Mouse (Mus musculus): ENCODE measurements around the gene Arid5b. TPM values are rescaled to one million over a fixed set of nuclear protein-coding genes. Genes with fewer than 3 reads are reported as not detected.

The Arid5b gene
- polyA plus RNA-seq, 1 experiment from 2014 or later: 44.2 TPM

- no peak for ATAC-seq (ENCODE audit: low FRiP score, low read depth)
- Histone ChIP-seq H3K36me3 (peaks cover 42% of the 10 kb centered on the region), H3K4me1 (0 out of 2 replicates have a peak, but pooled peaks cover 4% of the 10 kb centered on the region), H3K4me2 (replicated peaks) (no peak overlapping the region), H3K27me3 (no peaks in the 10 kb centered on the region), H3K9ac (no peak overlapping the region), H3K9me3 (no peaks in the 10 kb centered on the region), H3K4me3 (no peak overlapping the region), H3K27ac (no peak overlapping the region)
- 86% methylated on average over 9 of the region's 9 CpGs for WGBS
Observed at GRCm38 (mm10) chr10:68263296-68263968, 15.1 kb downstream of the Arid5b start.

DNA sequence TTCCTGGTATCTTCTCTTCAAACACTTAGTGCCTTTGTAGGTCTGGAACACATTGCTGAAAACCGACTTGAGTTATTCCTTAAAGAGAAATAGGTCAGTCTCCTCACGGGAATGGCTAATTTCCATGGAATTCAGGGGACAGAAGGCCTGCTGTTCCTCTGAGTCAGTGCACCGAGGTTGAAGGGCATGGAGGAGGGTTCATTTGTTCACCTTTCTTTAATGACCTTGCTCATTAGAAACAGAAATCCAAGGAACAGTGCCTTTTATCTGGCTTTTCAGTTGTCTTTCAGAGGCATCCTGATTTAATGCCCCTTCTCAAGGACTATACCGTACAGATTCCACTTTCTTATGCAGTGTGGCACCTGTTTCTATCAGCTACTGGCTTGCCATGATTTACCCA lies 18.9 kb downstream of the Arid5b start:
- no peak for ATAC-seq (ENCODE audit: low FRiP score, low read depth)
- H3K9me3 ChIP-seq: no peaks in the 10 kb centered on the region
- no peak overlapping the region for H3K4me2 ChIP-seq (replicated peaks)
- no peak overlapping the region for H3K4me3 ChIP-seq
- peaks cover 38% of the 10 kb centered on the region for H3K36me3 ChIP-seq
- WGBS: 30% methylated on average over 4 of the region's 4 CpGs
- H3K27me3 ChIP-seq: no peaks in the 10 kb centered on the region
- H3K27ac ChIP-seq: no peak overlapping the region
- H3K9ac ChIP-seq: no peak overlapping the region
- 0 out of 2 replicates have a peak, but pooled peaks cover 4% of the 10 kb centered on the region for H3K4me1 ChIP-seq

DNA sequence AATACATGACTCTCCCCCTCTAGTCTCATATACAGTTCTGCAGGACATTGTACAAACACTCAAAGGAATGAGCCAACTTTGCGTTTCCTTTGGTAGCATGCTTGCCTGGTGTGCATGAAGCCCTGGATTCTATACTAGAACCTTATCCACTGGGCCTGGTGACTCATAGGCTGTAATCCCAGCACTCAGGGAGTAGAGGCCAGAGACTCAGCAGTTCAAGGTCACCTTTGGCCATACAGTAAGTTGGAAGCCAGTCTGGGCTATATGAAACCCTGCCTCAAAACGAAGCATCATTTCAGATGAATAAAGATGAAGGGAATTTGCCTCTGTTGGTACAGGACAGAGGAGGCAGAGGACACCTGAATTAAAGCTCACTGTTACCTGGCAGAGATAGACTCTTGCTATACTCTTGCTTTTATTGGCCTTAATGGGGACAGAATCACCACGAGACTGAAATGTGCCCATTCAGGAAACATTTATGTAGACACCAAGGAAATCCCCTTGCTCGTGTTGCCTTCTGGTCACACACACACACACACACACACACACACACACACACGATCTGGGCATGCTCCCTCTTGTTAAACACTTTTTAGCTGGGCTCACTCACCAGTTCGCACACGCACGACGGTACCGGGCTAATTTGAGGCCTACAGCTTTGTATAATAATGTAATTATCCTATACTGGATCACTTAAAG lies 21.0 kb downstream of the Arid5b start:
- Histone ChIP-seq H3K36me3 (peaks cover 28% of the 10 kb centered on the region), H3K4me2 (replicated peaks) (no peak overlapping the region), H3K4me1 (peaks cover 4% of the 10 kb centered on the region; the same call in 1 of the 2 replicates), H3K9me3 (no peaks in the 10 kb centered on the region), H3K9ac (no peak overlapping the region), H3K27ac (no peak overlapping the region), H3K27me3 (no peaks in the 10 kb centered on the region), H3K4me3 (no peak overlapping the region)
- no peak for ATAC-seq (ENCODE audit: low FRiP score, low read depth)
- 82% methylated on average over 10 of the region's 10 CpGs for whole genome bisulfite sequencing

DNA sequence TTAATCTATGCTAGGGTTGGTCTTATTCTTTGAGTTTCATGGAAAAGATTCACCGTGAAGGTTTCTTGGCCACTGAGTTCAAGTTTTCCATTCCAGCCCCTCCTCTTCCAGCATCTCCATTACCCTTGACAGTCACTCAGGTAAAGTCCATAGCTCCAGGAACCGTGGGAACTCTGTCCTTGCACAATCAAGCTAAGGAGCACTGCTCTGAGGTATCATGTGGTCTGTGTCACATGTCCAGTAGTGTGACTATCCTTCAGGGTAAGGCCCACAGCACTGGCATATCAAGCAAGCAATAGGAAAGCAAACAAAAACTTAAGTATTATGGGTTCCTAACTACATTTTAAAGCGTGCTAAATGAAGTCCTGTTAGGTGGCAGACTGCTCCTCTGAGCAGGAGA lies 22.4 kb downstream of the Arid5b start:
- ATAC-seq (ENCODE audit: low FRiP score, low read depth): no peak
- Histone ChIP-seq H3K4me3 (no peak overlapping the region), H3K27me3 (no peaks in the 10 kb centered on the region), H3K9ac (no peak overlapping the region), H3K4me2 (replicated peaks) (no peak overlapping the region), H3K9me3 (no peaks in the 10 kb centered on the region), H3K27ac (no peak overlapping the region), H3K4me1 (no peaks in the 10 kb centered on the region; the same call in 1 of the 2 replicates), H3K36me3 (peaks cover 32% of the 10 kb centered on the region)
- WGBS: 85% methylated on average over 3 of the region's 3 CpGs

GRCm38 (mm10) chr10:68253452-68254117 lies 25.0 kb downstream of the Arid5b start:
- peaks cover 8% of the 10 kb centered on the region for H3K4me1 ChIP-seq
- H3K27me3 ChIP-seq: no peaks in the 10 kb centered on the region
- H3K27ac ChIP-seq: no peak overlapping the region
- no peak overlapping the region for H3K4me3 ChIP-seq
- peaks cover 17% of the 10 kb centered on the region for H3K36me3 ChIP-seq
- no peak overlapping the region for H3K4me2 ChIP-seq (replicated peaks)
- 68% methylated on average over 7 of the region's 7 CpGs for WGBS
- no peaks in the 10 kb centered on the region for H3K9me3 ChIP-seq
- no peak for ATAC-seq (ENCODE audit: low FRiP score, low read depth)
- no peak overlapping the region for H3K9ac ChIP-seq

- no peak overlapping the region for H3K9ac ChIP-seq
- peaks cover 14% of the 10 kb centered on the region for H3K36me3 ChIP-seq
- H3K27ac ChIP-seq: no peak overlapping the region
- no peak for ATAC-seq (ENCODE audit: low FRiP score, low read depth)
- no peaks in the 10 kb centered on the region for H3K9me3 ChIP-seq
- WGBS: 90% methylated on average over 4 of the region's 4 CpGs
- no peak overlapping the region for H3K4me2 ChIP-seq (replicated peaks)
- H3K4me3 ChIP-seq: no peak overlapping the region
- no peaks in the 10 kb centered on the region for H3K27me3 ChIP-seq
- H3K4me1 ChIP-seq: peaks cover 18% of the 10 kb centered on the region
Observed at GRCm38 (mm10) chr10:68252650-68253049, 25.9 kb downstream of the Arid5b start.

GRCm38 (mm10) chr10:68249355-68249782 lies 29.2 kb downstream of the Arid5b start:
- Histone ChIP-seq H3K27me3 (no peaks in the 10 kb centered on the region), H3K4me2 (replicated peaks) (no peak overlapping the region), H3K9ac (no peak overlapping the region), H3K4me3 (no peak overlapping the region), H3K27ac (no peak overlapping the region), H3K36me3 (peaks cover 9% of the 10 kb centered on the region), H3K4me1 (peaks cover 27% of the 10 kb centered on the region), H3K9me3 (no peaks in the 10 kb centered on the region)
- no peak for ATAC-seq (ENCODE audit: low FRiP score, low read depth)
- 80% methylated on average over 6 of the region's 6 CpGs for WGBS

GRCm38 (mm10) chr10:68248281-68249015 lies 30.1 kb downstream of the Arid5b start:
- Histone ChIP-seq H3K27me3 (no peaks in the 10 kb centered on the region), H3K4me2 (replicated peaks) (no peak overlapping the region), H3K27ac (no peak overlapping the region), H3K4me1 (peaks cover 27% of the 10 kb centered on the region), H3K9ac (no peak overlapping the region), H3K36me3 (peaks cover 9% of the 10 kb centered on the region), H3K4me3 (no peak overlapping the region), H3K9me3 (no peaks in the 10 kb centered on the region)
- no peak for ATAC-seq (ENCODE audit: low FRiP score, low read depth)
- 54% methylated on average over 9 of the region's 9 CpGs for WGBS

GRCm38 (mm10) chr10:68247490-68248280 lies 30.9 kb downstream of the Arid5b start:
- Histone ChIP-seq H3K4me3 (no peak overlapping the region), H3K9me3 (no peaks in the 10 kb centered on the region), H3K4me2 (replicated peaks) (no peak overlapping the region), H3K27me3 (no peaks in the 10 kb centered on the region), H3K36me3 (peaks cover 11% of the 10 kb centered on the region), H3K9ac (no peak overlapping the region), H3K27ac (no peak overlapping the region), H3K4me1 (peaks cover 27% of the 10 kb centered on the region)
- ATAC-seq (ENCODE audit: low FRiP score, low read depth): no peak
- 70% methylated on average over 4 of the region's 4 CpGs for WGBS

GRCm38 (mm10) chr10:68246603-68247247 lies 31.8 kb downstream of the Arid5b start:
- Histone ChIP-seq H3K4me2 (replicated peaks) (peak overlapping the region; percentile 39), H3K4me1 (peaks cover 27% of the 10 kb centered on the region), H3K27me3 (no peaks in the 10 kb centered on the region), H3K9me3 (no peaks in the 10 kb centered on the region), H3K27ac (peak overlapping the region; percentile 65; the same call in 1 of the 2 replicates), H3K4me3 (no peak overlapping the region), H3K36me3 (peaks cover 14% of the 10 kb centered on the region), H3K9ac (no peak overlapping the region)
- no peak for ATAC-seq (ENCODE audit: low FRiP score, low read depth)
- WGBS: 14% methylated on average over 7 of the region's 7 CpGs

Data from limb, embryonic 13.5 days (tissue).